Mouse (Mus musculus) brain, embryonic 18.5 days (tissue): Measurements from ENCODE around the gene B020004J07Rik.
"Not testable (repeated sequence)": the region's sequence is repeated elsewhere in the genome, so short reads cannot be mapped to it uniquely, and the experiment has no call there.

Experiments
- DNase-seq: peaks from one replicate; pipeline ENCODE4 v3.0.0-alpha.2; 2012; ENCODE audit warnings: low read depth, low spot score

Gene B020004J07Rik

DNA sequence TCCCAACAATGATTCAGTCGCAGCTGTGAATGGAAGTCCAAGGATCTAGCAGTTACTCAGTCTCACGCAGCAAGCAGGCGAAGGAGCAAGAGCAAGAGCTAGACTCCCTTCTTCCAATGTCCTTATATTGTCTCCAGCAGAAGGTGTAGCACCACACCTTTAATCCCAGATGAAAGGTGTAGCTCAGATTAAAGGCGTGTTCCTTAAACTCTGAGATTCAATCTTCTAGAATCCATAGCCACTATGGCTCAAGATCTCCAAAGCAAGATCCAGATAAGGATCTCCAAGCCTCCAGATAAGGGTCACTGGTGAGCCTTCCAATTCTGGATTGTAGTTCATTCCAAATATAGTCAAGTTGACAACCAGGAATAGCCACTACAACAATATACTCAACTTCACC is at the start of gene B020004J07Rik:
TSS of gene B020004J07Rik (minus strand) at position 101 of the 400 bp plus-strand sequence.
- not testable (repeated sequence) for DNase-seq

DNA sequence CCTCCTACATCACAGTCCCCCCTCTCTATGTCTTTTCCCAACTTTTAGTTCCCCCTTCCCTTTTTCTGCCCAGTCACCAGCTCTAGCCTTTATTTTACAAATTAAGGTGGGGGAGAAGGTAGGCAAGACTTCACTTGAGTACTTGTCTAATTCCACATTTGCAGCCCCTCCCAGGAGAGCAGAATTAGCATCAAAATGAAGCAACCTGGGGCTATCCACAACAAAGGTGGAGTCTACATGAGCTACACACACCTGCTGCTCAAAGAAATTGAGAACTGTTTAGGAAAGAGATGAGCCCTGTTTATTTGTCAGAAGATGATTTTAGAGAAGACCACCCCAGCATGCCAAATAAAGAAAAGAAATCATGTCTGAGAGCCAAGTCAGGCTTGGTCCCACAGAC is 45.6 kb upstream of the B020004J07Rik start:
- DNase-seq = no peak

DNA sequence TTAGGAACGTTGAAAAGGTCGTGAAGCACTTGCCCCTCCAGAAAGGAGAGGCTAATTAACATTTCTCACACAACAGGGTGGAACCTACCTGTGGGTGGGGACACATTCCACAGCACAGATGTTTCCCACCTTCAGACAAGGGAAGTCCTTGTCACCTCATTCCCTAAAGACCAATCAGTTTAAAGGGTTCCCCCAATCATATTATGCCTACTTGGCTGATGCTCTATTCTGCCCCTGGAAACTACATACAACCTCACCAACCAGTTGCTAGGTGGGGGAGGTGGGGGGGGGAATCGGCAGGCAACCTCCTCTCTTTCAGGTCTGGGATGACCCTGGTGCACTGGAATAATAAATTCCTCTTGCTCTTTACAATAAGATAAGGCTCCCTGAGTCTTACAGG is 39.8 kb upstream of the B020004J07Rik start:
- no peak for DNase-seq

GRCm38 (mm10) chr4:101875687-101876086 is 31.9 kb upstream of the B020004J07Rik start:
- DNase-seq = not testable (repeated sequence)

- not testable (repeated sequence) for DNase-seq
These were observed 28.2 kb upstream of the B020004J07Rik start for GRCm38 (mm10) chr4:101872031-101872430.

GRCm38 (mm10) chr4:101862289-101862688 is 18.5 kb upstream of the B020004J07Rik start:
- no peak for DNase-seq

DNA sequence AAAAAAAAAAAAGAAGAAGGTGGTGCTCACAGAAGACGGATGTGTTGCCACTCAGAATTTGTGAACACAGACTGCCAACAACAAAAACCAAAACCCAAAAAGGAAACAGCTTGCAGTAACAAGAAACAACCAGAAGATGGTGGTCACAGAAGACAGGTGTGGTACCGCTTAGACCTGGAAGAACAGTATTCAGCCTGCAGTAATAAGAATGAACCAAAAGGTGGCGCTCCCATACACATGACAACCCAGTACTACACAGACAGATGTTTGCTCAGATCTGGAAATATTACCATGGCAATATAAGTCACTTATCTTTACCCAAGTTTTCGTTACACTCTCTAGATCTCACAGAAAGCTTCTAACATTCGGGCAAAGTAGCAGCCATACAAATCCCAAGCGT is 17.1 kb upstream of the B020004J07Rik start:
- DNase-seq = no peak

DNA sequence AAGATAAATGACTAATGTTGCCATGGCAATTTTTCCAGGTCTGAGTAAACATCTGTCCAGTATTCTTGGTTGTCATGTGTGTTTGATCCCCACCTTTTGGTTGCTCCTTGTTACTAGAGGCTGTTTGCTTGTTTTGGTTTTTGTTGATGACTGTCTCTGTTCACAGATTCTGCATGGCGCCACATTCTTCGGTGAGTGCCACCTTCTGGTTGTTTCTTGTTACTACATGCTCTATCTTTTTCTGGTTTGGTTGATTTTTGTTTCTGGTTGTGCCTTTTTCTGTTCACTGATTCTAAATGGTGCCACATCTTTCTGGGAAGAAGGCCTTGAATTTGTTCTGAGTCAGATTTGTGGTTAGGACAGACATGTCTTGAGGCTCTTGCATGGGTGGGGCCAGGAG is 7.1 kb upstream of the B020004J07Rik start:
- no peak for DNase-seq
